In genomic region chrX:134296737-134297136, GRCm38 (mm10) we compare ENCODE assay signal across 9 mouse cellular contexts. TPM values are rescaled to one million over a fixed set of nuclear protein-coding genes. Genes with fewer than 3 reads are reported as not detected.
A peak's percentile ranks its signal among the peaks of the same experiment; 100 is the strongest.
DNase-seq lines count a peak whose midpoint lies in the region; ATAC-seq lines count a peak whose summit lies in the region.
"Had no signal": no experiment of that assay in that cellular context is flagged by ENCODE, and none has a peak within 500 bp of the region (broad histone marks: within the 10 kb centered on the region; RNA-seq: fewer than 3 reads in every experiment).

No protein-coding gene starts in this region.

- H3K9ac ChIP-seq in heart, embryonic 16.5 days (ENCODE audit: low read length): peak overlapping the region; percentile 63
- H3K9ac ChIP-seq in embryonic facial prominence, embryonic 13.5 days: peak overlapping the region; percentile 65
- H3K9ac ChIP-seq in limb, embryonic 13.5 days: 0 out of 2 replicates have a peak overlapping the region, but pooled peaks have one; percentile 60

- no peak for ATAC-seq in heart, embryonic 16.5 days (replicated peaks; ENCODE audit: extremely low read depth, insufficient read depth, low FRiP score)
- no peak for ATAC-seq in embryonic facial prominence, embryonic 13.5 days (ENCODE audit: insufficient number of reproducible peaks, insufficient read depth, low FRiP score, low TSS enrichment, low read depth)
- ATAC-seq in limb, embryonic 13.5 days (ENCODE audit: low FRiP score, low read depth): peak; percentile 26; the same call in 1 of the 2 replicates
- no peak for ATAC-seq in activated CD4-positive, CD25-positive, alpha-beta regulatory T cell, adult 4 months
- ATAC-seq in granulocyte monocyte progenitor cell, adult 5-6 weeks (replicated peaks; ENCODE audit: poor library complexity, severe bottlenecking): no peak

- H3K27me3 ChIP-seq in heart, embryonic 16.5 days (ENCODE audit: control insufficient read depth, insufficient read depth, low read length): peaks cover 5% of the 10 kb centered on the region
- peaks cover 31% of the 10 kb centered on the region for H3K27me3 ChIP-seq in embryonic facial prominence, embryonic 13.5 days
- H3K27me3 ChIP-seq in limb, embryonic 13.5 days: peaks cover 47% of the 10 kb centered on the region

- H3K27ac ChIP-seq in heart, embryonic 16.5 days (ENCODE audit: low read length): no peak overlapping the region; the same call in 1 of the 2 replicates
- no peak overlapping the region for H3K27ac ChIP-seq in brown adipose tissue, adult 24 weeks (replicated peaks; ENCODE audit: low read depth, low read length)
- no peak overlapping the region for H3K27ac ChIP-seq in embryonic facial prominence, embryonic 13.5 days
- no peak overlapping the region for H3K27ac ChIP-seq in limb, embryonic 13.5 days

- WGBS in heart, embryonic 16.5 days: 15% methylated on average over 7 of the region's 7 CpGs
- WGBS in embryonic facial prominence, embryonic 13.5 days: 18% methylated on average over 7 of the region's 7 CpGs
- whole genome bisulfite sequencing in limb, embryonic 13.5 days: 26% methylated on average over 7 of the region's 7 CpGs

- peak overlapping the region; percentile 71 for H3K4me2 ChIP-seq in heart, embryonic 16.5 days (ENCODE audit: low read depth, low read length)
- peak overlapping the region; percentile 63 for H3K4me2 ChIP-seq in embryonic facial prominence, embryonic 13.5 days
- peak overlapping the region; percentile 66 for H3K4me2 ChIP-seq in limb, embryonic 13.5 days (replicated peaks)

- no peaks in the 10 kb centered on the region for H3K36me3 ChIP-seq in heart, embryonic 16.5 days (ENCODE audit: control insufficient read depth, insufficient read depth)
- no peaks in the 10 kb centered on the region for H3K36me3 ChIP-seq in embryonic facial prominence, embryonic 13.5 days
- H3K36me3 ChIP-seq in limb, embryonic 13.5 days: no peaks in the 10 kb centered on the region

- H3K4me1 ChIP-seq in heart, embryonic 16.5 days (ENCODE audit: control insufficient read depth, insufficient read depth, low read length): no peaks in the 10 kb centered on the region
- H3K4me1 ChIP-seq in brown adipose tissue, adult 24 weeks (ENCODE audit: control insufficient read depth, insufficient read depth, insufficient read length, low read length): no peaks in the 10 kb centered on the region
- H3K4me1 ChIP-seq in embryonic facial prominence, embryonic 13.5 days: no peaks in the 10 kb centered on the region
- no peaks in the 10 kb centered on the region for H3K4me1 ChIP-seq in limb, embryonic 13.5 days

- H3K4me3 ChIP-seq in heart, embryonic 16.5 days (ENCODE audit: low read length): peak overlapping the region; percentile 59
- 0 out of 2 replicates have a peak overlapping the region, but pooled peaks have one; percentile 35 for H3K4me3 ChIP-seq in brown adipose tissue, adult 24 weeks (ENCODE audit: insufficient read depth, low read depth, low read length)
- H3K4me3 ChIP-seq in embryonic facial prominence, embryonic 13.5 days: peak overlapping the region; percentile 48
- H3K4me3 ChIP-seq in limb, embryonic 13.5 days: peak overlapping the region; percentile 51

- intact Hi-C loops in heart, postnatal 25 days (cut with DNase I): no loop called here

- no peaks in the 10 kb centered on the region for H3K9me3 ChIP-seq in heart, embryonic 16.5 days (replicated peaks; ENCODE audit: control insufficient read depth, low read length)
- no peaks in the 10 kb centered on the region for H3K9me3 ChIP-seq in embryonic facial prominence, embryonic 13.5 days
- H3K9me3 ChIP-seq in limb, embryonic 13.5 days: no peaks in the 10 kb centered on the region

- no peak for DNase-seq in heart, postnatal 25 days (ENCODE audit: low spot score)
- DNase-seq in frontal cortex, adult 2 months (ENCODE audit: extremely low spot score in 1 of 2, low spot score in 1 of 2): no peak

RNA-seq across cellular contexts. Expression of gene Tmem35a, which starts 1.7 kb away (rescaled TPM):
- 23.7 and 24.3 TPM in 2 replicates for polyA plus RNA-seq in heart, embryonic 16.5 days (2015; fragmentation: Nextera tagmentation; extraction: Ambion mirVana)
- total RNA-seq in heart, postnatal 25 days (2021): 1 to 10 TPM; 6.3 to 8.1 TPM
- 1.6 and 3.1 TPM in 2 replicates for polyA plus RNA-seq in brown adipose tissue, adult 24 weeks (2012; ENCODE audit: insufficient read depth, insufficient read length, missing spikeins)
- polyA plus RNA-seq in embryonic facial prominence, embryonic 13.5 days (2015; fragmentation: Nextera tagmentation; extraction: Ambion mirVana): 14.2 and 16.0 TPM in 2 replicates
- polyA plus RNA-seq in limb, embryonic 13.5 days (2015; fragmentation: Nextera tagmentation; extraction: Ambion mirVana): 14.5 and 15.9 TPM in 2 replicates
- polyA plus RNA-seq in activated CD4-positive, CD25-positive, alpha-beta regulatory T cell, adult 4 months (2017; shearing (Covaris generic)): not detected
- not detected in 2 replicates for total RNA-seq in granulocyte monocyte progenitor cell, adult 5-6 weeks (2014; fragmentation: Nextera tagmentation)
- total RNA-seq in granulocyte monocyte progenitor cell, adult 5-6 weeks (2017): not detected in 2 replicates
- 79.8 and 80.7 TPM in 2 replicates for polyA plus RNA-seq in frontal cortex, adult 2 months (2012; rRNA removed)
- total RNA-seq: MEL had no signal

RNA-seq across cellular contexts. Expression of gene Cenpi, which starts 11.1 kb away (rescaled TPM):
- 26.5 and 32.1 TPM in 2 replicates for polyA plus RNA-seq in heart, embryonic 16.5 days (2015; fragmentation: Nextera tagmentation; extraction: Ambion mirVana)
- under 1 TPM; 0.48 to 0.55 TPM for total RNA-seq in heart, postnatal 25 days (2021)
- not detected in 2 replicates for polyA plus RNA-seq in brown adipose tissue, adult 24 weeks (2012; ENCODE audit: insufficient read depth, insufficient read length, missing spikeins)
- 27.3 and 29.7 TPM in 2 replicates for polyA plus RNA-seq in embryonic facial prominence, embryonic 13.5 days (2015; fragmentation: Nextera tagmentation; extraction: Ambion mirVana)
- 25.4 and 28.6 TPM in 2 replicates for polyA plus RNA-seq in limb, embryonic 13.5 days (2015; fragmentation: Nextera tagmentation; extraction: Ambion mirVana)
- polyA plus RNA-seq in activated CD4-positive, CD25-positive, alpha-beta regulatory T cell, adult 4 months (2017; shearing (Covaris generic)): 1 to 10 TPM; 6.1 to 6.2 TPM
- total RNA-seq in granulocyte monocyte progenitor cell, adult 5-6 weeks (2014; fragmentation: Nextera tagmentation): 19.2 and 35.9 TPM in 2 replicates
- 34.8 and 40.2 TPM in 2 replicates for total RNA-seq in granulocyte monocyte progenitor cell, adult 5-6 weeks (2017)
- polyA plus RNA-seq in frontal cortex, adult 2 months (2012; rRNA removed): 0.44 and 0.54 TPM in 2 replicates

RNA-seq across cellular contexts. Expression of gene Trmt2b, which starts 20.0 kb away (rescaled TPM):
- 44.1 and 46.3 TPM in 2 replicates for polyA plus RNA-seq in heart, embryonic 16.5 days (2015; fragmentation: Nextera tagmentation; extraction: Ambion mirVana)
- total RNA-seq in heart, postnatal 25 days (2021): 10 to 100 TPM; 43.7 to 55.0 TPM
- 51.4 and 52.6 TPM in 2 replicates for polyA plus RNA-seq in brown adipose tissue, adult 24 weeks (2012; ENCODE audit: insufficient read depth, insufficient read length, missing spikeins)
- polyA plus RNA-seq in embryonic facial prominence, embryonic 13.5 days (2015; fragmentation: Nextera tagmentation; extraction: Ambion mirVana): 15.3 and 15.6 TPM in 2 replicates
- 12.4 and 13.5 TPM in 2 replicates for polyA plus RNA-seq in limb, embryonic 13.5 days (2015; fragmentation: Nextera tagmentation; extraction: Ambion mirVana)
- 10 to 100 TPM; 21.7 to 23.1 TPM for polyA plus RNA-seq in activated CD4-positive, CD25-positive, alpha-beta regulatory T cell, adult 4 months (2017; shearing (Covaris generic))
- 23.1 and 30.0 TPM in 2 replicates for total RNA-seq in granulocyte monocyte progenitor cell, adult 5-6 weeks (2014; fragmentation: Nextera tagmentation)
- total RNA-seq in granulocyte monocyte progenitor cell, adult 5-6 weeks (2017): 34.4 and 34.9 TPM in 2 replicates
- polyA plus RNA-seq in frontal cortex, adult 2 months (2012; rRNA removed): 11.1 and 11.5 TPM in 2 replicates
